Mouse (Mus musculus): ENCODE measurements around the gene Epha7.

DNA sequence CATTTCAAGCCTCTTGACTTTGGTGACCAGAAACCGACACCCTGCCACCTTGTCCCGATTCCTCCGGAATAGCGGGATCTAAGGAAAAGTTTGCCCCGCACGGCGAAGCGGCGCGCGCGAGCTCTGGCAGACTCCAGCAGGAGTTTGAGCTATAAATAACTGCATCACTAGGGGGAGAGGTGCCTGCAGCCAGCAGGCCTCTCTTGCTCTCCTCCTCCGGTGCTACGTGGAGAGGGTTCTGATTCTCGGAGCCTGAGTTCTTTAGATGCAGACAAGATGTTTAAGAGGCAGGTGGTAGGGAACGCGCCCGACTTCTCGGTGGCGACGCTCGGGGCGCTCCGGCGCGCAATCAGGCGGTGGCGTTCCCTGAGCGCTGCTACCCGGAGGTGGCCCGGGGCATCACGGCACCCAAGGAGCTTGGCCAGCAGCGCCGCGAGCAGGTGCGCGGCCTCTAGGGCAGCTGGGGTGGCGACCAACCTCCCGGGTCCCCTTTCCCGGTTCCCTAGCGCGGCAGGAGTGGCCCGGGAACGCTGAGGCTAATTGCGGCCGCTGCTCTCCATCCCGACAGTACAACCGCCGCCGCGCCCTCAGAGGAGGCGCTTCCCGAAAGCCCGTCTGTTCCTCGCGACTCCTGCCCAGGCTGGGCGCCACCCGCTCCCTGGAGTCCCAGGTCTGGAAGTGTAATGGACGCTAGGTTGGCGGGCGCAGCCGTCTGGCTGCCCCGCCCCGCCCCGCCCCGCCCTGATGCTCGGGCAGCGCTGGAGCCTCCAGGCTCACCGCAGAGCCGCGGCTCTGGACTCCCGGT lies 2.1 kb downstream of the Epha7 start:
- TF ChIP-seq CTCF (IDR thresholded peaks at IDR 0.05; ENCODE audit: low read depth) (peak; percentile 36), EP300 (IDR thresholded peaks at IDR 0.05; ENCODE audit: low read depth) (no peak)

All from heart, postnatal 0 days (tissue).